Mouse (Mus musculus) neural tube, embryonic 13.5 days (tissue): ENCODE data around the gene Slc4a2. TPM values are rescaled to one million over a fixed set of nuclear protein-coding genes. Genes with fewer than 3 reads are reported as not detected.

Source experiments
- ATAC-seq: fragments of 200-750 bp; cut with Nextera tagmentation; 2 replicates; pipeline ENCODE4 v1.8.0; 2017; ENCODE audit warnings: low read depth, mild to moderate bottlenecking, moderate TSS enrichment, moderate library complexity
- H3K27ac ChIP-seq: fragments of 300-500 bp; sonication (generic); replicated peaks from 2 replicates; pipeline ENCODE4 v1.5.1; 2015; ENCODE audit warnings: moderate library complexity, mild to moderate bottlenecking, inconsistent platforms
- H3K27me3 ChIP-seq: fragments of 300-500 bp; sonication (generic); 2 replicates; pipeline ENCODE4 v1.6.1; 2015; ENCODE audit warnings: mild to moderate bottlenecking, inconsistent platforms
- H3K36me3 ChIP-seq: fragments of 300-500 bp; sonication (generic); 2 replicates; pipeline ENCODE4 v1.6.1; 2015; ENCODE audit warnings: mild to moderate bottlenecking, inconsistent platforms
- H3K4me1 ChIP-seq: fragments of 300-500 bp; sonication (generic); replicated peaks from 2 replicates; pipeline ENCODE4 v1.6.1; 2015; ENCODE audit warnings: inconsistent platforms
- H3K4me2 ChIP-seq: fragments of 300-500 bp; sonication (generic); 2 replicates; pipeline ENCODE4 v1.6.1; 2015; ENCODE audit warnings: inconsistent platforms, mild to moderate bottlenecking, moderate library complexity
- H3K4me3 ChIP-seq: fragments of 300-500 bp; sonication (generic); 2 replicates; pipeline ENCODE4 v1.5.1; 2015; ENCODE audit warnings: mild to moderate bottlenecking, inconsistent platforms
- H3K9ac ChIP-seq: fragments of 300-500 bp; sonication (generic); 2 replicates; pipeline ENCODE4 v1.6.1; 2015; ENCODE audit warnings: moderate library complexity, mild to moderate bottlenecking, inconsistent platforms
- H3K9me3 ChIP-seq: fragments of 300-500 bp; sonication (generic); 2 replicates; pipeline ENCODE4 v1.6.1; 2016; ENCODE audit warnings: inconsistent platforms
- WGBS: fragments of 180-500 bp; shearing (Covaris S2); methylation state at CpG from one replicate; pipeline ENCODE4 v1.1.7; 2015; 5-methylcytosine and 5-hydroxymethylcytosine counted together
- polyA plus RNA-seq: library from polyadenylated mRNA; unstranded; fragments of >200 nt; fragmentation: Nextera tagmentation; extraction: Ambion mirVana; gene quantifications from 2 replicates; pipeline ENCODE4 v1.2.1, GENCODE M21; 2015

The Slc4a2 gene
- polyA plus RNA-seq, 1 experiment from 2014 or later: 18.5 TPM

GRCm38 (mm10) chr5:24399686-24400085 lies 24.0 kb upstream of the Slc4a2 start:
- Histone ChIP-seq H3K27me3 (no peaks in the 10 kb centered on the region), H3K36me3 (peaks cover 51% of the 10 kb centered on the region), H3K9ac (no peak overlapping the region), H3K9me3 (no peaks in the 10 kb centered on the region), H3K4me3 (no peak overlapping the region), H3K27ac (no peak overlapping the region), H3K4me1 (peaks cover 13% of the 10 kb centered on the region), H3K4me2 (no peak overlapping the region)
- no peak for ATAC-seq
- 90% methylated on average over 10 of the region's 10 CpGs for WGBS

- WGBS: 88% methylated on average over 11 of the region's 11 CpGs
- H3K4me3 ChIP-seq: no peak overlapping the region
- peaks cover 54% of the 10 kb centered on the region for H3K36me3 ChIP-seq
- peaks cover 7% of the 10 kb centered on the region; the same call in 1 of the 2 replicates for H3K4me1 ChIP-seq
- no peak for ATAC-seq
- no peak overlapping the region for H3K4me2 ChIP-seq
- H3K9me3 ChIP-seq: no peaks in the 10 kb centered on the region
- no peaks in the 10 kb centered on the region for H3K27me3 ChIP-seq
- H3K27ac ChIP-seq: no peak overlapping the region
- H3K9ac ChIP-seq: no peak overlapping the region
These were observed 23.3 kb upstream of the Slc4a2 start for GRCm38 (mm10) chr5:24400362-24400761.

GRCm38 (mm10) chr5:24400911-24401605 lies 22.6 kb upstream of the Slc4a2 start:
- Histone ChIP-seq H3K9ac (no peak overlapping the region), H3K27me3 (no peaks in the 10 kb centered on the region), H3K4me2 (no peak overlapping the region), H3K27ac (no peak overlapping the region), H3K4me1 (peaks cover 7% of the 10 kb centered on the region; the same call in 1 of the 2 replicates), H3K9me3 (no peaks in the 10 kb centered on the region), H3K4me3 (no peak overlapping the region), H3K36me3 (peaks cover 60% of the 10 kb centered on the region)
- ATAC-seq: no peak
- WGBS: 92% methylated on average over 5 of the region's 5 CpGs

- no peaks in the 10 kb centered on the region for H3K27me3 ChIP-seq
- H3K4me1 ChIP-seq: peaks cover 7% of the 10 kb centered on the region; the same call in 1 of the 2 replicates
- H3K27ac ChIP-seq: no peak overlapping the region
- no peak overlapping the region for H3K9ac ChIP-seq
- H3K4me3 ChIP-seq: no peak overlapping the region
- H3K36me3 ChIP-seq: peaks cover 65% of the 10 kb centered on the region
- no peak overlapping the region for H3K4me2 ChIP-seq
- 56% methylated on average over 9 of the region's 9 CpGs for WGBS
- ATAC-seq: peak; percentile 63; the same call in 1 of the 2 replicates
- H3K9me3 ChIP-seq: no peaks in the 10 kb centered on the region
These were observed 21.7 kb upstream of the Slc4a2 start for GRCm38 (mm10) chr5:24401969-24402368.

- Histone ChIP-seq H3K9me3 (no peaks in the 10 kb centered on the region), H3K4me1 (peaks cover 7% of the 10 kb centered on the region; the same call in 1 of the 2 replicates), H3K27ac (no peak overlapping the region), H3K4me2 (no peak overlapping the region), H3K9ac (no peak overlapping the region), H3K27me3 (no peaks in the 10 kb centered on the region), H3K4me3 (no peak overlapping the region), H3K36me3 (peaks cover 85% of the 10 kb centered on the region)
- ATAC-seq: no peak
- 78% methylated on average over 6 of the region's 6 CpGs for WGBS
These were observed 18.9 kb upstream of the Slc4a2 start for GRCm38 (mm10) chr5:24404594-24405360.

GRCm38 (mm10) chr5:24405389-24405876 lies 18.2 kb upstream of the Slc4a2 start:
- no peak overlapping the region for H3K4me2 ChIP-seq
- H3K27me3 ChIP-seq: no peaks in the 10 kb centered on the region
- ATAC-seq: no peak
- H3K9ac ChIP-seq: no peak overlapping the region
- 66% methylated on average over 3 of the region's 3 CpGs for WGBS
- H3K4me3 ChIP-seq: no peak overlapping the region
- H3K36me3 ChIP-seq: peaks cover 79% of the 10 kb centered on the region
- H3K27ac ChIP-seq: no peak overlapping the region
- peaks cover 7% of the 10 kb centered on the region; the same call in 1 of the 2 replicates for H3K4me1 ChIP-seq
- no peaks in the 10 kb centered on the region for H3K9me3 ChIP-seq

- Histone ChIP-seq H3K9ac (no peak overlapping the region), H3K4me3 (no peak overlapping the region), H3K27me3 (no peaks in the 10 kb centered on the region), H3K4me2 (no peak overlapping the region), H3K27ac (no peak overlapping the region), H3K9me3 (no peaks in the 10 kb centered on the region), H3K36me3 (peaks cover 48% of the 10 kb centered on the region), H3K4me1 (peaks cover 9% of the 10 kb centered on the region; the same call in 1 of the 2 replicates)
- ATAC-seq: no peak
- 93% methylated on average over 13 of the region's 13 CpGs for WGBS
These were observed 15.0 kb upstream of the Slc4a2 start for GRCm38 (mm10) chr5:24408651-24409050.

GRCm38 (mm10) chr5:24409466-24409865 lies 14.2 kb upstream of the Slc4a2 start:
- no peaks in the 10 kb centered on the region for H3K27me3 ChIP-seq
- WGBS: 78% methylated on average over 2 of the region's 2 CpGs

GRCm38 (mm10) chr5:24412063-24412462 lies 11.6 kb upstream of the Slc4a2 start:
- H3K4me3 ChIP-seq: no peak overlapping the region
- no peak overlapping the region for H3K4me2 ChIP-seq
- ATAC-seq: no peak
- H3K9me3 ChIP-seq: no peaks in the 10 kb centered on the region
- peaks cover 20% of the 10 kb centered on the region for H3K36me3 ChIP-seq
- 95% methylated on average over 2 of the region's 2 CpGs for WGBS
- H3K9ac ChIP-seq: no peak overlapping the region
- H3K27me3 ChIP-seq: no peaks in the 10 kb centered on the region
- H3K27ac ChIP-seq: no peak overlapping the region
- H3K4me1 ChIP-seq: peaks cover 21% of the 10 kb centered on the region

More at GRCm38 (mm10) chr5:24409466-24409865, 14.2 kb upstream of the Slc4a2 start:
- peaks cover 9% of the 10 kb centered on the region; the same call in 1 of the 2 replicates for H3K4me1 ChIP-seq
- no peak overlapping the region for H3K27ac ChIP-seq
- no peak for ATAC-seq
- no peaks in the 10 kb centered on the region for H3K9me3 ChIP-seq
- peaks cover 41% of the 10 kb centered on the region for H3K36me3 ChIP-seq
- H3K9ac ChIP-seq: no peak overlapping the region
- H3K4me3 ChIP-seq: no peak overlapping the region
- H3K4me2 ChIP-seq: no peak overlapping the region

GRCm38 (mm10) chr5:24413042-24413693 lies 10.5 kb upstream of the Slc4a2 start, which contains the start of gene Asic3:
Gene Asic3, plus strand, starts transcription at chr5:24413392.
- Histone ChIP-seq H3K9ac (no peak within 1 kb of the TSS), H3K27ac (0 out of 2 replicates have a peak within 1 kb of the TSS, but pooled peaks have one; percentile 42), H3K27me3 (no peaks in the 10 kb centered on the region), H3K4me2 (no peak within 1 kb of the TSS), H3K4me1 (peaks cover 21% of the 10 kb centered on the region), H3K9me3 (no peaks in the 10 kb centered on the region), H3K4me3 (no peak within 1 kb of the TSS), H3K36me3 (peaks cover 15% of the 10 kb centered on the region)
- no peak for ATAC-seq
- 56% methylated on average over 11 of the region's 11 CpGs for WGBS

- H3K4me1 ChIP-seq: peaks cover 21% of the 10 kb centered on the region
- no peak overlapping the region for H3K4me3 ChIP-seq
- no peaks in the 10 kb centered on the region for H3K9me3 ChIP-seq
- WGBS: 83% methylated on average over 13 of the region's 13 CpGs
- H3K36me3 ChIP-seq: peaks cover 16% of the 10 kb centered on the region
- H3K27ac ChIP-seq: no peak overlapping the region
- H3K4me2 ChIP-seq: no peak overlapping the region
- H3K9ac ChIP-seq: no peak overlapping the region
- no peak for ATAC-seq
- no peaks in the 10 kb centered on the region for H3K27me3 ChIP-seq
These were observed 9.7 kb upstream of the Slc4a2 start for GRCm38 (mm10) chr5:24413938-24414337.
